Mouse (Mus musculus) gastrocnemius, postnatal 36 days (tissue): ENCODE results near the gene Tmem260. TPM values are rescaled to one million over a fixed set of nuclear protein-coding genes. Genes with fewer than 3 reads are reported as not detected.

Experiments
- DNase-seq, 2 experiments: peaks; one replicate each; pipeline ENCODE4 v3.0.0; 2022
- intact Hi-C: fragments of 180-260 bp; cut with DNase I; formaldehyde crosslinking; loops from one replicate; pipeline ENCODE4 v1.15.1; 2025
- long read RNA-seq, 2 experiments: library from polyadenylated mRNA; stranded (forward); transcript quantifications; one replicate each; pipeline ENCODE4 v2.0.0; 2021
- total RNA-seq, 2 experiments: library from RNA; stranded (reverse); gene quantifications; 2 replicates each; pipeline ENCODE4 v1.2.3; 2021

Tmem260 gene
- total RNA-seq = 1 to 10 TPM; 3.9 to 4.0 TPM
- long read RNA-seq, experiment 1, full-length matches to known transcripts = 2 of 2 reads
- long read RNA-seq, experiment 1, partial matches to known transcripts = 0 of 2 reads
- long read RNA-seq, experiment 1, other reads (novel, unspliced or antisense) = 0 of 2 reads
- long read RNA-seq, experiment 2, full-length matches to known transcripts = 3 of 3 reads
- long read RNA-seq, experiment 2, partial matches to known transcripts = 0 of 3 reads
- long read RNA-seq, experiment 2, other reads (novel, unspliced or antisense) = 0 of 3 reads

DNA sequence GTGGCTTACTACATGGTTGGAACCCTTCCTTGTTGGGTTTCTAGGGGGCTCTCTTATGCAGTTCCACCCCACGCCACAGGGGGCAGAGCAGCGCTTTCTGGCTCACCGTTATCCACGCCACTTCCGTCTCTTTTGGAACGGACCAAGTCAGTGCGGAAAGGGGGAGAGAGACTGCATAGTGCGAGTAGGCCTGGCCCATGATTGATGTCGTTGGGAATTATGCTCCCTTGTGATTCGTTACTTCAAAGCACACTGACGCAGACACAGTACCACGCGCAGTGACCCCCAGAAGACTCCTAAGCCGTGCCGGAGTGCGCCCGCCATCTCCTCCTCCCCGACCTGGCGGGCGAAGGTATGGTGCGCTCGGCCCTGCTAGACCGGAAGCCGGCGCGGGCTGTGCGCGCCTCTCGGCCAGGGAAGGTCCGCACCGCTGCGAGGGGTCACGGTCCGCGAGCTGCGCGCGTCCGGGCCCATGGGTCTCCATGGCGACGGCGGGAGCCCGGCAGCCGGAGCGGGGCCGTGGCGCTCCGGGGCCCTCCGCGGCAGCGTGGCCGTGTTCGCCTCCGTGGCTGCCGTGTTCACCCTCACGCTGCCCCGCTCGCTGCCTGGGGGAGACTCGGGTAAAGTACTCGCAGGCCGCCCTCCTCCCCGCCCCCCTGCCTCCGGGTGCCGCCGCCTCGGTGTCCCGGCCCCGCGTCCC lies at the start of gene Tmem260:
Gene Tmem260 (plus strand): TSS at position 141 of the 700 bp plus-strand sequence.
- DNase-seq = peak; percentile 91 to 94
- intact Hi-C loops = loop anchor here (5.0 kb wide), 1 partner anchor 74 kb away; no protein-coding TSS in a partner anchor

- intact Hi-C loops = no loop called here
- DNase-seq = peak in 1 of 2 experiments; percentile 43
These were observed 39.8 kb upstream of the Tmem260 start for GRCm38 (mm10) chr14:48406086-48406485.

- no peak for DNase-seq
- intact Hi-C loops = no loop called here
These were observed 28.9 kb upstream of the Tmem260 start for GRCm38 (mm10) chr14:48417064-48417463.

DNA sequence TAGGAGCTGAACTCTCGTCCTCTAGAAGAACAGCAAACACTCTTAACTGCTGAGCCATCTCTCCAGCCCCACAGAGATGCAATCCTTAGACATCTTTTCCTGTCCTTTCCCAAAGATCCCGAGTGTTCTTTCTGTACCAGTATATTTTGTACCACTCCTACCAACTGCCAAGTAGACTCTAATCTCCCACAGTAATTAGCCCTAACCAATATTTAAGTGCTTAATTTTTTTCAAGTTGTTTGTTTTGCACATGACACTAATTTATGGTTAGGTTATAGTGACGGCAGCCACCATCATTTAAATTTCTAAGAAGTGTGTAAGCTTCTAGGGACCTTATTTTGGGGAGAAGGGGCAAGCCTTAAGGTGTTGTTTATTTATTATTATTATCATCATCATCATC lies 27.7 kb upstream of the Tmem260 start:
- intact Hi-C loops = no loop called here

GRCm38 (mm10) chr14:48418672-48419071 lies 27.3 kb upstream of the Tmem260 start:
- intact Hi-C loops = no loop called here
- DNase-seq = no peak

More for the DNA sequence above, 27.7 kb upstream of the Tmem260 start:
- DNase-seq = no peak

DNA sequence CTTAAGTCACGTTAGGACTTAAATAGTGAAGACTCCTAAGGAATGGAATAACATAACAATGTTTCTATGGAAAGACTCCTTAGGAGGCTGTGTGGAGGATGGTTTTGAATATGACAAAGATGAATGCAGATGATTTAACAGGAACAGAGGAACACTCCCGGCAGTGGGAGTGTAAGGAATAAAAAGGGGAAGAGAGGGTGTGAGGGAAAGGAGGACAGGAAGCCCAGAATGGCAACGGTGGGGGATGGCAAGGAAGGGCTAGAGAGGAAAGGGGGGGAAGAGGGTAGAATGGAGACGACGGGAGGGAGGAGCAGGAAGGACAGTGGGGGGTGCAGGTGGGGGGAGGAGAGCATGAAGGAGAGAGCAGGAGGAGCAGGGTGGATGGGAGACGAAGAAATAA lies 24.4 kb upstream of the Tmem260 start:
- intact Hi-C loops = no loop called here
- no peak for DNase-seq

- DNase-seq = no peak
- intact Hi-C loops = no loop called here
These were observed 23.9 kb upstream of the Tmem260 start for GRCm38 (mm10) chr14:48421996-48422395.

DNA sequence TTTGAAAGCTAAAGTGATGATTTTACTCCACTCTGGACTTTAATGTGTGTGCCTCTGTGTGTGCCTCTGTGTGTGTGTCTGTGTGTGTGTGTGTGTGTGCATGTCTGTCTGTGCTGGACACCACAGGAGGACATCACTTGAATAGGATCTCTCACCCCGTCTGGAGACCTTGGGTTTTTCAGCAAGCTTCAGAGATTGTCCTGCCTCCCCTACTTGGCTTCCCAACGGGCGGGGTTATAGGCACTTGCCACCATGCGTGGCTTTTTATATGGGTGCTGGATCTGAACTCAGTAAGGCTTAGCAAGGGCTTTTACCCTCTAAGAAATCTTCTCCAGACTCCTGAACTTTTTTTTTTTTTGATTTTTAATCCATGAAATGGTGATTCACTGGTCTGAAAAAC lies 23.5 kb upstream of the Tmem260 start:
- intact Hi-C loops = no loop called here
- DNase-seq = no peak

GRCm38 (mm10) chr14:48422901-48423300 lies 23.0 kb upstream of the Tmem260 start:
- DNase-seq = no peak
- intact Hi-C loops = no loop called here

- intact Hi-C loops = no loop called here
- no peak for DNase-seq
These were observed 13.9 kb upstream of the Tmem260 start for GRCm38 (mm10) chr14:48431978-48432377.

DNA sequence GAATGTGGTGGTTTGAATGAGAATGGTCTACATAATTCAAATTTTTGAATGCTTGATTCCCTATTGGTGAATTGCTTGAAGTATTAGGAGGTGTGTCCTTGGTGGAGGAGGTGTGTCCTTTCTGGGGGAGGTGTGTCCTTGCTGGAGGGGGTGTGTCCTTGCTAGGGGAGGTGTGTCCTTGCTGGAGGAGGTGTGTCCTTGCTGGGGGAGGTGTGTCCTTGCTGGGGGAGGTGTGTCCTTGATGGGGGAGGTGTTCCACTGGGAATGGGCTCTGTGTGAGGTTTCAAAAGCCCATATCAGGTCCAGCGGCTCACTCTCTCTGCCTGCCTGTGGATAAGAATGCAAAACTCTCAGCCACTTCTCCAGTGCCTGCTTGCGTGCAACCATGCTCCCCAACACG lies 2.1 kb upstream of the Tmem260 start:
- no peak for DNase-seq
- intact Hi-C loops = no loop called here

DNA sequence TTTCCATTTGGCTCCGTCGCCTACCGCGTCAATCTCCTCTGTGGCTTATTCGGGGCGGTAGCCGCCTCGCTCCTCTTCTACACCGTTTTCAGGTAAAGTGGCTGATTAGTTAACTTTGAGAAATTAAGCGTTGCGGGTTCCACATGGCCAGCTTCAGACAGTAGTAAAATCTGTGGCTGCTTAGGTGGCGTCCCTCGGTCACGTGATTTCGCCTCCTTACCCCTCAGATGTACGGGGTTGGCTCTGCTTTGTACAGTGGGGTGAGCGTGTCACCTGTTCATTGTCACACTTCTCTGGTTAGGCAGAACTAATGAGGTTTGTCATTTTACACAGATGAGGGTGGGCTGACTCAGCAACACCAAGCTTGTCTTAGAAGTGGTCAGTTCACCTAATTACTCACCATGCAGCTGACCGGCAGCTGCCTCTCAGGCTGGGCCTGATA lies 6.1 kb downstream of the Tmem260 start:
- intact Hi-C loops = no loop called here
- no peak for DNase-seq

- intact Hi-C loops = no loop called here
- DNase-seq = no peak
These were observed 7.5 kb downstream of the Tmem260 start for GRCm38 (mm10) chr14:48453411-48453810.

DNA sequence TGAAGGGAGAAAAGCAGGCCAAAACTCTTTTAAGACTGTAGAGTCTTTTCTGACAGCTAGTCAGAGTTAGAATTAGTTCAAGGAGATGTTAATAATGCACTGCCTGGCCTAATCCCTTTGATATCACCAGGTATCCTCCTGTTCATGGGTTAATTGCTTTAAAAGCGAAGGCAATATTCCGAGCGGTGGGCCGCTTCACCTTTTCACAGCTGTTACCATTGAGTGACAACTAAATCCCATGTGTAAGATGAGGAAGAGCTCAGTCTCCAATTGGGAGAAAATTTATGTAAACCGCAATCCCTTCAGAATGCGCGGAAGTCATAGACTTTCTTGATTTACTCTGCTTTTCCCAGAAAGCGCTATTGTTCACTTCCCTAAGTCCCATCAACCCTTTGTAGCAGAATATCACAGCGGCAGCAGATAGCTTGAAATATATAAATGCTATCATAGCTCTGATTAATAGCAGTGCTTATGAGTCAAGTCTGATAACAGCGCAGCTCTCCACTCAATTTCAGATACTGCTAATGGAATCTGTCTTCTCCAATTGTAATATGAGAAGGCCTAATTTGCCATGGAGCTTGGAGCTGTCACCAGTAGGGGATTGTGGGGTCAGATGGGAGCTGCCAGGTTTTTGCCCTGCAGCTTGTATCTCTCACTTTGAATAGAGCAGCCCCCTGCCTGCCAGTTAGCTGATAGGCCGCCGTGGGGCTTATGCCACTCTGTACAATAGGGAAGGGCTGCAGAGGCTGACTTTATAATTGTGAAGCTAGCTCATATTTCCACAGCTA lies 10.6 kb downstream of the Tmem260 start:
- DNase-seq = no peak
- intact Hi-C loops = no loop called here

- intact Hi-C loops = no loop called here
- DNase-seq = no peak
These were observed 11.5 kb downstream of the Tmem260 start for GRCm38 (mm10) chr14:48457288-48457938.

GRCm38 (mm10) chr14:48458901-48459300 lies 13.0 kb downstream of the Tmem260 start:
- no peak for DNase-seq
- intact Hi-C loops = no loop called here

DNA sequence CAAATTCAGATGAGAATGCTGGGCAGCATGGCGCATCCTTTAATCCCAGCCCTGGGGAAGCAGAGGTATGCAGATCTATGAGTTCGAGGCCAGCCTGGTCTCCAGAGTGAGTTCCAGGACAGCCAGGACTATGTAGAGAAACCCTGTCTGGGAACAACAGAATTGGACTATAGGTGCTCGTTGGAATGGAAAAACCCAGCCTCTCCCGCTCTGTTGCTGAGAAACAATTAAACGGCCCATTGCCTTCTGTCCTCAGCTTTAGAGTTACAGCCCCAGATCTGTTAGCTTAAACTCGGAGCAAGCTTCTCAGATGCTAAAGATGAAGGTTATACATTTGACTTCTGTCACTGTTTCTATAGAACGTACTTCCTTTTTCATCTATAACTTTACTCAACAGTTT lies 22.4 kb downstream of the Tmem260 start:
- intact Hi-C loops = no loop called here
- no peak for DNase-seq

- intact Hi-C loops = no loop called here
- DNase-seq = no peak
These were observed 25.0 kb downstream of the Tmem260 start for GRCm38 (mm10) chr14:48470742-48471487.

DNA sequence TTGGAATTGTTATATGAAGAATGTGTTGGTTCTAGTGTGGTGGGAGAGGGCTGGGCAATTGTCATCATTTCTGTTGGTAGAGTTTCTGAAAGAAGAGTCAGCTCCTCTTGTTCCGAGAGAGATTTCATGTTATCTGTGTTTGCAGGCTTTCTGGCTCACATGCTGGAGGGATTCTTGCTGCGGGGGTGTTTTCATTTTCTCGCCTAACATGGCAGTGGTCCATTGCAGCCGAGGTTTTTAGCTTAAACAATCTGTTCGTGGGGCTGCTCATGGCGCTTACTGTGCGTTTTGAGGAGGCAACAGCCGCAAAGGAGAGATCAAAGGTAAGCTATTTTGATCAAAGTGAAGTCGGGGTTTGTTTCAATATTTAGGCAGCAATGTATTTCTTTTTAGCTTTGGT lies 26.3 kb downstream of the Tmem260 start:
- intact Hi-C loops = no loop called here
- no peak for DNase-seq

- intact Hi-C loops = no loop called here
- DNase-seq = no peak
These were observed 29.4 kb downstream of the Tmem260 start for GRCm38 (mm10) chr14:48475370-48475769.
